Mouse (Mus musculus) adrenal gland, postnatal 14 days (tissue): ENCODE data around the gene Teddm2. TPM values are rescaled to one million over a fixed set of nuclear protein-coding genes. Genes with fewer than 3 reads are reported as not detected.
A peak's percentile ranks its signal among the peaks of the same experiment; 100 is the strongest.
"Not testable (repeated sequence)": the region's sequence is repeated elsewhere in the genome, so short reads cannot be mapped to it uniquely, and the experiment has no call there.

Source experiments
- DNase-seq: peaks from one replicate; pipeline ENCODE4 v3.0.0; 2021; ENCODE audit warnings: mixed read lengths
- total RNA-seq: library from RNA; stranded (reverse); gene quantifications from 2 replicates; pipeline ENCODE4 v1.2.3, GENCODE M21; 2021

The Teddm2 gene
- total RNA-seq, 1 experiment from 2014 or later = 0.26 TPM

DNA sequence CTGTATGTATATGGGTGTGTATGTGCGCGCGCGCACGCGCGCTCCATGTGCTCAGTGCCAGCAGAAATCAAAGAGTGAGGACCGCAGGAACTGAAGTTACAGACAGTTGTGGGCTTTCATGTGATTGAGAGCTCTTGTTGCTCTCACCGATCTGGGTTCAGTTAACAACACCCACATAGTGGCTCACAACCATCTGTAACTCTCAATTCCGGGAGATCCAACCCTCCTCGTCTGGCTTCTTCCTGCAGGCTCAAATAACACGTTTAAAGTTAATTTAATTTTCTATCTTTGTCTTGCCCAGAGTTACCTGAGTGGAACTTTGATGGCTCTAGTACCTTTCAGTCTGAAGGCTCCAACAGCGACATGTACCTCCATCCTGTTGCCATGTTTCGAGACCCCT, 4.2 kb upstream of the Teddm2 start:
- DNase-seq = no peak

DNA sequence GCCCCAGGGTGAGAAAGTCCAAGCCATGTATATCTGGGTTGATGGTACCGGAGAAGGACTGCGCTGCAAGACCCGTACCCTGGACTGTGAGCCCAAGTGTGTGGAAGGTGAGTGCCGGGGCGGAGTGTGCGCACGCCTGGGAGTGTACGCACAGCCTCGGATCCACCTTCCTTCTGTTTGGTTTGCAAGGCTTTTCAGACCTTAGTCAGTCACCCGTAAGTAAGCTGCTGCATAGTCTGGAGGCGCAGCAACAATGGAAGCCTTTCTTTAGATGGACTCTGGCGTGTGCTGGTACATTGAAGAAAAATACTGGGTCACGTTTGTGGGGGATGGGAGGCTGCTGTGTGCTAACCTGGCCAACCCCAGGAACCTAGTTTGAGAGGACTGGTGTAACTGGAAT, 3.0 kb upstream of the Teddm2 start:
- DNase-seq = no peak

DNA sequence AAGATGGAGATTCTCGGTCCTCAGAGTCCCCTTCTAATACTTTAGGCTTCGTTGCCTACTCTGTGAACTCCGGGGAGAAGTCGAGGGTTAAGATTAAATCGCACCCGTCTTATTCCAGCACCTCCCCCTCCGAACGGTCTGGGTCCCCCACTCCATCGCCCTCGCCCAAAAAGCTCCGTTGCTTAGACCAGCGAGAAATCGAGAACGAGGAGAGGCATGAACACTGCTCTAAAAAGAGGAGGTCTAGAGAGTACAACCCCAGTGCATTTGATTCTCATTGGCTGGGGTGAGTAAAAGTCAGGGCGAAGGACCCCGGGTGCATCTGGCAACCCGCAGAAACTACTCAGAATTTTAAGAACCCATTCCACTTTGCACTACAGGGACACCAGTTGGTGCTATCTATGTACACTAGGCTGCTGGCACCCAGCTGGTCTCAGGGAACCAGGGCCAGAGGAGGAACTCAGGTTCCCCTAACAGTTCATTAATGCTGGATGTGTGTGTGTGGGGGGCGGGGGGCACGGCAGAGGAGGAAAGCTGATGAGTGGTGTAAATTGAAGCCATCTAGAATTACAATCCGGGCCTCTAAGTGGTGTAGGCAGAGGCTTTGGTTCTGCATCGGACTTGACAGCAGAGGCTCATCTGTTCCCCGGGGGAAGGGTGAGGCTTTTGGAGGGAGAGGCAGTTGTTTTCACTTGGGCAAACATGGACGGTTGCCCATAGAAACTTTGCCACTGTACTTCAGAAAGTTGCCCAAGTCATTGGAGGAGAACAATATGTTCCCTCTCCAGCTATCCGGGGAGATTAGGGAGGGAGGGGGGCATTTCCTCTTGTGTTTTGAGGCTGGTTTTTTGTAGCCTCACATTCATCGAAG, 1.1 kb upstream of the Teddm2 start:
- peak; percentile 76 for DNase-seq

DNA sequence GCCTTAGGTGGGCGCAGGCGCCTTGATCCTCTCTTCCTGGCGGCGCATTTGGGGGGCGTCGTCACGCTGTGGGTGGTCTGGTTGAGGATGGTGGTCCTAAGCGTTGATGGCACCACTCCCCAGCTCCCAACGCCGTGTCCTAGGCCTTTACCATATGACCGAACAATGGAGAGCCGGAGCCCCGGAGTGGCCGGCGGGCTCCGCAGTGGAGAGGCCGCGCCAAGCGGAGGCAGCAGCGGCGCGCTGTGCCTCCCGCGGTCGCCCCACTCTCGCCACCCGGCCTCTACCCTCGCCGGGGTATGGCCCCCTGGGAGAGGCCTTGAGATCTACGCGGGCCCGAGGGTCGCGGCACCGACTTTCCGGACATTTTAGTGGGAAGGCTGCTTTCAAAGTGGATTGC, 353 bp upstream of the Teddm2 start:
- DNase-seq = peak; percentile 59

DNA sequence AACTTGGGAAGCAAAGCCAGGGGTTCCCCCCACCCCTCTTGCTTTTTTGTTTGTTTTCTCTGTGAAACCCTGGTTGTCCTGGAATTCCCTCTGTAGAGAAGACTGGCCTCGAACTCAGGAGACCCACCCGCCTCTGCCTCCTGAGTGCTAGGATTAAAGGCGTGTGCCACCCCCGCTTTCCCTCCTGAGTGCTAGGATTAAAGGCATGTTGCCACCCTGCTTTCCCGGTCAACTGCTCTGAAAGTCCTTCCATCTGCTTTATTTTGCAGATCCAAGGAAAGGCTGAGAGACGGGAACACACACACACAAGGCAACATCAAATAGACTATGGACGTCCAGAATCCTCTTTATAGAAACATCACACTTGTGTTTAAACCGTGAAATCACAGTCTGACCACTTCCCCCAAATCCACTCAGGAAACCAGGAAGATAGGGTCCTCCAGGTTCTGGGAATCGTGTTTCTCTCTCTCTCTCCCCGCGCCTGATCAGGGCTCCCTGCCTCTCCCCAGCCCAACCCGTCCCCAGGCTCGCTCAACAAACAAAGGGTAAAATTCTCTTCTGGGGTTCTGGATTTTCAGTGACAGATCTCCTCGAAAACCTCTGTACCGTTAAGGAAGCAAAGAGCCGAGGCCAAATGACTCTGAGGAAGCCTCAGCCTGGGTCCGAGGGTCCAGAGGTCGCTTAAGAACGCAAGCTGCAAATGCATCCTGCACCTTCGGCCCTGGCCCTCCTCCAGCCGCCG, 868 bp downstream of the Teddm2 start:
- DNase-seq = no peak

- no peak for DNase-seq
Measured at GRCm38 (mm10) chr1:153897196-153897595, 2.8 kb downstream of the Teddm2 start.

- peak; percentile 80 for DNase-seq
Measured at GRCm38 (mm10) chr1:153894979-153895378, 5.0 kb downstream of the Teddm2 start.

GRCm38 (mm10) chr1:153894201-153894893, 5.7 kb downstream of the Teddm2 start:
- no peak for DNase-seq

- no peak for DNase-seq
Measured at GRCm38 (mm10) chr1:153893746-153894145, 6.3 kb downstream of the Teddm2 start.

GRCm38 (mm10) chr1:153891442-153891841, 8.6 kb downstream of the Teddm2 start, which contains the start of gene Teddm1a:
Gene Teddm1a, plus strand, starts transcription at chr1:153891742.
- DNase-seq = no peak

DNA sequence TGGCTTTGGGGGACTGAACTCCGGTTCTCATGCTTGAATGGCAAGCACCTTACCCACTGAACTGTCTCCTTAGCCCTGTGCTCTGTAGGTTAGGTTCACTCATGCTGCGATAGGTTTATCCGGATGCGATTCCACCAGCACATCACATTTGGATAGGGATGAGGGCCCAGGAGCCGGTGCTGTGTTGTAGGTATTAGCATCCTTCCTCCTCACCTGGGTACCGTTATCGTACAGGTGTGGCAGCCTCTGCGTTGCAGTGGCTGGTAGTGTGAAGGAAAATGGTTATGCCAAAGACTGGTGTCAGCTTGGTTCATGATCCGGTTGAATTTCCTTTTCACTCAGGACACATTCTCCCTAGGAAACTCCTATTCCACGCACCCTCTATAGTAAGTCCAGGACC, 9.9 kb downstream of the Teddm2 start:
- no peak for DNase-seq

DNA sequence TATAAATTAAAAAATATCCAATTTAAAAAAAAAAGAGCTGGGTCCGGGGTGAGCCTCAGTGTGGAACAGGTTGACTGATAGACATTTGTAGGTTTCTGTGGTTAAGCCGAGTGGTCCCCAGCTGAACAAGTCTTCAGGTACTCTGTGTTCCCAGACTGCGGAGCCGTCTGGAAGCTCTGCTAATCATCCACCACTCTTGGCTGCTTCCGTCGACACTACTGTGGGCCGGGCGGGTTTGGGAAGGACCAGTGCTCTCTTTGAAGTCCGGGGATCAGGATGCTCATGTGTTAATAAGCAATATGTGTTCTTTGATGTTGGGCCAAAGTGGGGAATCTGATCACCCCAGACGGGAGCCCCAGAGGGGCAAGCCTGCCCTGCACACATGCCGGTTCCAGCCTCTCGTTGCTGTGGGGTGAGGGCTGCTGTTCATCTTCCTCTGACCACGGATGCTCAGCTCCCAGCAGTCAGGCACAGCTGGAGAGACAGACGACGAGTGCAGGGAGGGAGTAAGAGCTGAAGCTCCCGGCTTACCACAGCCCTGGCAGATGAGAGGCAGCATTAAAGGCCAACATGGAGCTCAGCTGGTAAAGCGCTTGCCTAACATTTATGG, 13.9 kb downstream of the Teddm2 start:
- DNase-seq = no peak

GRCm38 (mm10) chr1:153880391-153880790, 19.6 kb downstream of the Teddm2 start:
- DNase-seq = not testable (repeated sequence)

GRCm38 (mm10) chr1:153874045-153874444, 26.0 kb downstream of the Teddm2 start, which contains the start of gene Teddm1b:
Gene Teddm1b, plus strand, starts transcription at chr1:153874345.
- no peak for DNase-seq

GRCm38 (mm10) chr1:153855946-153856345, 44.1 kb downstream of the Teddm2 start:
- no peak for DNase-seq

GRCm38 (mm10) chr1:153852696-153853095, 47.3 kb downstream of the Teddm2 start:
- not testable (repeated sequence) for DNase-seq

- DNase-seq = no peak
Measured at GRCm38 (mm10) chr1:153846867-153847266, 53.2 kb downstream of the Teddm2 start.

GRCm38 (mm10) chr1:153846420-153846819, 53.6 kb downstream of the Teddm2 start:
- DNase-seq = no peak

GRCm38 (mm10) chr1:153844042-153844441, 56.0 kb downstream of the Teddm2 start, which contains the start of gene Rgsl1:
Gene Rgsl1, minus strand, starts transcription at chr1:153844142.
- no peak for DNase-seq

GRCm38 (mm10) chr1:153842121-153842740, 57.8 kb downstream of the Teddm2 start:
- no peak for DNase-seq

- DNase-seq = no peak
Measured at GRCm38 (mm10) chr1:153836036-153836435, 64.0 kb downstream of the Teddm2 start.

GRCm38 (mm10) chr1:153830746-153831145, 69.3 kb downstream of the Teddm2 start:
- peak; percentile 51 for DNase-seq
